Mouse (Mus musculus) ovary, postnatal 10 days (tissue): ENCODE measurements around the gene Orm2.
A peak's percentile ranks its signal among the peaks of the same experiment; 100 is the strongest.

Experiments
- DNase-seq: peaks from one replicate; pipeline ENCODE4 v3.0.0; 2022; ENCODE audit warnings: low spot score

Gene Orm2

GRCm38 (mm10) chr4:63382676-63383369, 20.6 kb downstream of the Orm2 start:
- DNase-seq: no peak

- no peak for DNase-seq
These were observed 21.2 kb downstream of the Orm2 start for GRCm38 (mm10) chr4:63383474-63383873.

GRCm38 (mm10) chr4:63384262-63384661, 22.0 kb downstream of the Orm2 start:
- no peak for DNase-seq

GRCm38 (mm10) chr4:63385253-63385652, 23.0 kb downstream of the Orm2 start:
- no peak for DNase-seq

- DNase-seq: no peak
These were observed 23.5 kb downstream of the Orm2 start for GRCm38 (mm10) chr4:63385784-63386183.

GRCm38 (mm10) chr4:63388029-63388428, 25.8 kb downstream of the Orm2 start:
- no peak for DNase-seq

- DNase-seq: no peak
These were observed 27.1 kb downstream of the Orm2 start for GRCm38 (mm10) chr4:63389121-63389886.

GRCm38 (mm10) chr4:63389887-63390528, 27.8 kb downstream of the Orm2 start:
- no peak for DNase-seq

GRCm38 (mm10) chr4:63391322-63391721, 29.1 kb downstream of the Orm2 start:
- no peak for DNase-seq

GRCm38 (mm10) chr4:63397981-63398537, 35.8 kb downstream of the Orm2 start:
- no peak for DNase-seq

GRCm38 (mm10) chr4:63398854-63399609, 36.8 kb downstream of the Orm2 start:
- DNase-seq: no peak

- DNase-seq: no peak
These were observed 37.5 kb downstream of the Orm2 start for GRCm38 (mm10) chr4:63399691-63400270.

- no peak for DNase-seq
These were observed 38.5 kb downstream of the Orm2 start for GRCm38 (mm10) chr4:63400541-63401306.

- no peak for DNase-seq
These were observed 39.4 kb downstream of the Orm2 start for GRCm38 (mm10) chr4:63401620-63402019.

- DNase-seq: no peak
These were observed 39.8 kb downstream of the Orm2 start for GRCm38 (mm10) chr4:63402056-63402455.

GRCm38 (mm10) chr4:63402558-63402957, 40.3 kb downstream of the Orm2 start:
- no peak for DNase-seq

GRCm38 (mm10) chr4:63403040-63403959, 41.1 kb downstream of the Orm2 start, which contains the start of gene Akna:
Gene Akna (minus strand): TSS chr4:63403354.
- DNase-seq: peak; percentile 77

- DNase-seq: no peak
These were observed 42.0 kb downstream of the Orm2 start for GRCm38 (mm10) chr4:63404205-63404604.

GRCm38 (mm10) chr4:63405051-63405450, 42.8 kb downstream of the Orm2 start:
- no peak for DNase-seq

GRCm38 (mm10) chr4:63405683-63406082, 43.4 kb downstream of the Orm2 start:
- DNase-seq: no peak
